Mouse (Mus musculus) forebrain, embryonic 15.5 days (tissue): ENCODE measurements around the gene Msantd2. TPM values are rescaled to one million over a fixed set of nuclear protein-coding genes. Genes with fewer than 3 reads are reported as not detected.
A peak's percentile ranks its signal among the peaks of the same experiment; 100 is the strongest.

Source experiments
- ATAC-seq: fragments of 200-750 bp; cut with Nextera tagmentation; replicated peaks from 2 replicates; pipeline ENCODE4 v1.8.0; 2017; ENCODE audit warnings: mild to moderate bottlenecking, moderate TSS enrichment, moderate library complexity
- H3K27ac ChIP-seq: fragments of 300-500 bp; sonication (generic); replicated peaks from 2 replicates; pipeline ENCODE4 v1.5.1; 2015; ENCODE audit warnings: mild to moderate bottlenecking, inconsistent platforms
- H3K27me3 ChIP-seq: fragments of 300-500 bp; sonication (generic); 2 replicates; pipeline ENCODE4 v1.6.1; 2015; ENCODE audit warnings: inconsistent platforms
- H3K36me3 ChIP-seq: fragments of 300-500 bp; sonication (generic); 2 replicates; pipeline ENCODE4 v1.6.1; 2015; ENCODE audit warnings: mild to moderate bottlenecking, inconsistent platforms
- H3K4me1 ChIP-seq: fragments of 300-500 bp; sonication (generic); 2 replicates; pipeline ENCODE4 v1.6.1; 2015; ENCODE audit warnings: inconsistent platforms
- H3K4me2 ChIP-seq: fragments of 300-500 bp; sonication (generic); replicated peaks from 2 replicates; pipeline ENCODE4 v1.6.1; 2015; ENCODE audit warnings: mild to moderate bottlenecking, inconsistent platforms
- H3K4me3 ChIP-seq: fragments of 300-500 bp; sonication (generic); 2 replicates; pipeline ENCODE4 v1.5.1; 2015; ENCODE audit warnings: mild to moderate bottlenecking, inconsistent platforms
- H3K9ac ChIP-seq: fragments of 300-500 bp; sonication (generic); replicated peaks from 2 replicates; pipeline ENCODE4 v1.6.1; 2015; ENCODE audit warnings: mild to moderate bottlenecking, inconsistent platforms
- H3K9me3 ChIP-seq: fragments of 300-500 bp; sonication (generic); 2 replicates; pipeline ENCODE4 v1.6.1; 2016; ENCODE audit warnings: inconsistent platforms
- WGBS: fragments of 180-500 bp; shearing (Covaris S2); methylation state at CpG from one replicate; pipeline ENCODE4 v1.1.7; 2015; ENCODE audit warnings: mixed read lengths; 5-methylcytosine and 5-hydroxymethylcytosine counted together
- polyA plus RNA-seq: library from polyadenylated mRNA; unstranded; fragments of >200 nt; fragmentation: Nextera tagmentation; extraction: Ambion mirVana; gene quantifications from 2 replicates; pipeline ENCODE4 v1.2.1, GENCODE M21; 2015

Gene Msantd2
- polyA plus RNA-seq, 1 experiment from 2014 or later = 34.1 TPM

- Histone ChIP-seq H3K4me3 (no peak overlapping the region), H3K27me3 (peaks cover 44% of the 10 kb centered on the region), H3K27ac (no peak overlapping the region), H3K4me1 (peaks cover 16% of the 10 kb centered on the region), H3K36me3 (no peaks in the 10 kb centered on the region), H3K9me3 (no peaks in the 10 kb centered on the region), H3K9ac (no peak overlapping the region), H3K4me2 (no peak overlapping the region)
- 23% methylated on average over 27 of the region's 27 CpGs for WGBS
- ATAC-seq = no peak
Observed at GRCm38 (mm10) chr9:37545847-37546452, 56.8 kb downstream of the Msantd2 start.

DNA sequence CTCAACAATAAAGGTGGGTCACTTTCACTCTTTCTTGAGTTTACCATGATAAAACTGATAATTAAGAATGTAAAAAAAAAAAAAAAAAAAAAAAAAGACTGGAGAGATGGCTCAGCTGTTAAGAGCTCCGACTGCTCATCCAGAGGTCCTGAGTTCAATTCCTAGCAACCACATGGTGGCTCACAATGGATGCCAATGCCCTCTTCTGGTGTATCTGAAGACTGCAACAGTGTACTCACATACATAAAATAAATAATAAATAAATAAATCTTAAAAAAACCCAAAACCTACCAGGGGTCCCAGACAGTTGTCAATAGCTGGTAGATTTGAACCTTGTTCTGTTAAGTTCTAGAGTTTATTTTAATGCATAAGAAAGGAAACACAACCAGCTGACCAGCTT lies 57.8 kb downstream of the Msantd2 start:
- ATAC-seq = no peak
- Histone ChIP-seq H3K27ac (no peak overlapping the region), H3K27me3 (peaks cover 54% of the 10 kb centered on the region), H3K4me1 (peaks cover 20% of the 10 kb centered on the region), H3K36me3 (no peaks in the 10 kb centered on the region), H3K4me3 (no peak overlapping the region), H3K9me3 (no peaks in the 10 kb centered on the region), H3K4me2 (no peak overlapping the region), H3K9ac (no peak overlapping the region)
- 93% methylated on average over 1 of the region's 1 CpGs for WGBS

GRCm38 (mm10) chr9:37550435-37550834 lies 61.3 kb downstream of the Msantd2 start:
- 68% methylated on average over 1 of the region's 1 CpGs for WGBS
- Histone ChIP-seq H3K9ac (no peak overlapping the region), H3K36me3 (no peaks in the 10 kb centered on the region), H3K27ac (no peak overlapping the region), H3K9me3 (no peaks in the 10 kb centered on the region), H3K27me3 (peaks cover 59% of the 10 kb centered on the region), H3K4me2 (no peak overlapping the region), H3K4me3 (no peak overlapping the region), H3K4me1 (peaks cover 23% of the 10 kb centered on the region)
- ATAC-seq = no peak

GRCm38 (mm10) chr9:37551751-37552531 lies 62.8 kb downstream of the Msantd2 start:
- Histone ChIP-seq H3K9me3 (no peaks in the 10 kb centered on the region), H3K27me3 (peaks cover 46% of the 10 kb centered on the region), H3K36me3 (no peaks in the 10 kb centered on the region), H3K4me3 (peak overlapping the region; percentile 49), H3K4me1 (peaks cover 21% of the 10 kb centered on the region), H3K4me2 (peak overlapping the region; percentile 98), H3K27ac (no peak overlapping the region), H3K9ac (peak overlapping the region; percentile 41)
- WGBS = 3% methylated on average over 23 of the region's 23 CpGs
- ATAC-seq = peak; percentile 17

GRCm38 (mm10) chr9:37552536-37553293 lies 63.6 kb downstream of the Msantd2 start, which contains the start of gene Nrgn:
Gene Nrgn, minus strand, starts transcription at chr9:37552904.
- Histone ChIP-seq H3K36me3 (no peaks in the 10 kb centered on the region), H3K4me1 (peaks cover 21% of the 10 kb centered on the region), H3K9ac (peak within 1 kb of the TSS; percentile 41), H3K27ac (no peak within 1 kb of the TSS), H3K4me2 (peak within 1 kb of the TSS; percentile 98), H3K27me3 (peaks cover 46% of the 10 kb centered on the region), H3K9me3 (no peaks in the 10 kb centered on the region), H3K4me3 (peak within 1 kb of the TSS; percentile 49)
- ATAC-seq = peak; percentile 93
- WGBS = 4% methylated on average over 31 of the region's 31 CpGs

GRCm38 (mm10) chr9:37554279-37554678 lies 65.2 kb downstream of the Msantd2 start:
- peaks cover 40% of the 10 kb centered on the region for H3K27me3 ChIP-seq
- ATAC-seq = no peak
- WGBS = 91% methylated on average over 1 of the region's 1 CpGs

GRCm38 (mm10) chr9:37554838-37555748 lies 66.0 kb downstream of the Msantd2 start, which contains the start of gene Siae:
Gene Siae, plus strand, starts transcription at chr9:37555698.
- Histone ChIP-seq H3K36me3 (no peaks in the 10 kb centered on the region), H3K9me3 (no peaks in the 10 kb centered on the region), H3K27me3 (peaks cover 33% of the 10 kb centered on the region), H3K4me3 (no peak within 1 kb of the TSS), H3K4me1 (peaks cover 21% of the 10 kb centered on the region), H3K27ac (no peak within 1 kb of the TSS), H3K4me2 (no peak within 1 kb of the TSS), H3K9ac (no peak within 1 kb of the TSS)
- no peak for ATAC-seq
- 22% methylated on average over 7 of the region's 7 CpGs for WGBS

More at GRCm38 (mm10) chr9:37554279-37554678, 65.2 kb downstream of the Msantd2 start:
- H3K4me1 ChIP-seq = peaks cover 21% of the 10 kb centered on the region
- H3K36me3 ChIP-seq = no peaks in the 10 kb centered on the region
- H3K9ac ChIP-seq = no peak overlapping the region
- no peaks in the 10 kb centered on the region for H3K9me3 ChIP-seq
- no peak overlapping the region for H3K27ac ChIP-seq
- H3K4me3 ChIP-seq = no peak overlapping the region
- H3K4me2 ChIP-seq = no peak overlapping the region

- H3K4me2 ChIP-seq = no peak overlapping the region
- no peak overlapping the region for H3K27ac ChIP-seq
- H3K4me3 ChIP-seq = no peak overlapping the region
- no peak overlapping the region for H3K9ac ChIP-seq
- no peaks in the 10 kb centered on the region for H3K36me3 ChIP-seq
- H3K27me3 ChIP-seq = peaks cover 21% of the 10 kb centered on the region
- 75% methylated on average over 3 of the region's 3 CpGs for WGBS
- no peaks in the 10 kb centered on the region for H3K9me3 ChIP-seq
- no peak for ATAC-seq
- H3K4me1 ChIP-seq = peaks cover 21% of the 10 kb centered on the region
Observed at GRCm38 (mm10) chr9:37556366-37556765, 67.2 kb downstream of the Msantd2 start.

DNA sequence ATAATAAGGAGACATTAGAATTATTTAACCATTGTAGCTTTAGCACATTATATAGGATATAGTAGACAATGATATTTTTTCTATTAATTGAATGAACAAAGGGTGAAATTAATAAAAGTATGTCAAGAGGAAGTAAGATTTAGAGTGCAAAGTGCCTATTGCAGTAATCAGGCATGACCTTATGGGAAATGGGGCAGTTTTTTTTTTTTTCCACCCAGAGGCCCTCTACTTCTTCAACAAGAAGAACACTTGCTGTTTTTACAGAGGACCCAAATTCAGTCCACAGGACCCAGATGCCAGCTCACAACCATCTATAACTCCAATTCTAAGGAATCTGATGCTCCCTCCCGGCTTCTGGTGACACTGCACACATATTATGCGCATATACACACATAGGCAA lies 71.5 kb downstream of the Msantd2 start:
- no peak for ATAC-seq
- Histone ChIP-seq H3K27ac (no peak overlapping the region), H3K4me2 (no peak overlapping the region), H3K27me3 (no peaks in the 10 kb centered on the region), H3K36me3 (no peaks in the 10 kb centered on the region), H3K9me3 (no peaks in the 10 kb centered on the region), H3K4me1 (no peaks in the 10 kb centered on the region), H3K4me3 (no peak overlapping the region), H3K9ac (no peak overlapping the region)
- 90% methylated on average over 2 of the region's 2 CpGs for WGBS

DNA sequence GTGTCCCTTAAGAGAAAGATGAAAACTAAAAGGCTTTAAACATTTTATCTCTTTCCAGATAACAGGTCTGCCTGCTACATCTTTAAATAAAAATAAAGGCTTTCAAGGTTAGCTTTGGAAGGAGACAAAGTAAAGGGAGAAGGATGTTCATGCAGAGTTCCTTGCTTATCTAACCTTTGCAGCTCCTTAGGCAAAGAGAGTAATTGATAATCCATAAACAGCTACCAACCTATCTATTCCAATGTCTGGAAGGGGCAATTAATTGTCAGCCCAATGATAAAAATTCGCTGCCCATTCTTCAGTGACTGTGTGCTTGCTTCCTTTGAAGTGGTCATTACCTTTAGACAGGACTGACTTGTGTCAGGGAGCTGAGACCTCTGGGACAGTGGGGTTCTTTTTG lies 74.7 kb downstream of the Msantd2 start:
- H3K4me1 ChIP-seq = peaks cover 13% of the 10 kb centered on the region
- no peaks in the 10 kb centered on the region for H3K9me3 ChIP-seq
- H3K27ac ChIP-seq = no peak overlapping the region
- H3K36me3 ChIP-seq = no peaks in the 10 kb centered on the region
- ATAC-seq = no peak
- H3K4me3 ChIP-seq = no peak overlapping the region
- H3K9ac ChIP-seq = no peak overlapping the region
- 55% methylated on average over 1 of the region's 1 CpGs for WGBS
- H3K27me3 ChIP-seq = no peaks in the 10 kb centered on the region
- H3K4me2 ChIP-seq = no peak overlapping the region

GRCm38 (mm10) chr9:37567019-37567418 lies 77.9 kb downstream of the Msantd2 start:
- Histone ChIP-seq H3K36me3 (no peaks in the 10 kb centered on the region), H3K4me3 (no peak overlapping the region), H3K4me1 (peaks cover 14% of the 10 kb centered on the region), H3K9me3 (no peaks in the 10 kb centered on the region), H3K27ac (no peak overlapping the region), H3K4me2 (no peak overlapping the region), H3K27me3 (no peaks in the 10 kb centered on the region), H3K9ac (no peak overlapping the region)
- ATAC-seq = no peak
- WGBS = 92% methylated on average over 2 of the region's 2 CpGs
